Comparison of ENCODE assay signal across 11 mouse cellular contexts in genomic region chr7:35729621-35730031, GRCm38 (mm10). TPM values are rescaled to one million over a fixed set of nuclear protein-coding genes. Genes with fewer than 3 reads are reported as not detected.
DNase-seq lines count a peak whose midpoint lies in the region; ATAC-seq and TF ChIP-seq lines count a peak whose summit lies in the region.
"Had no signal": no experiment of that assay in that cellular context is flagged by ENCODE, and none has a peak within 500 bp of the region (broad histone marks: within the 10 kb centered on the region; RNA-seq: fewer than 3 reads in every experiment).

No protein-coding gene starts in this region.

- no peak for TF ChIP-seq POLR2A in thymus, adult 2 months (IDR thresholded peaks at IDR 0.05; ENCODE audit: control insufficient read depth, extremely low read depth, insufficient read depth, low read length, poor library complexity)

- peaks cover 23% of the 10 kb centered on the region; the same call in 1 of the 2 replicates for H3K36me3 ChIP-seq in lung, embryonic 14.5 days (ENCODE audit: insufficient read depth)
- no peaks in the 10 kb centered on the region for H3K36me3 ChIP-seq in thymus, adult 2 months (ENCODE audit: control insufficient read depth, insufficient read depth, low read length)

- no peak; the same call in 1 of the 2 replicates for ATAC-seq in lung, embryonic 14.5 days (ENCODE audit: insufficient read depth)

- TF ChIP-seq CTCF in lung, embryonic 14.5 days (IDR thresholded peaks at IDR 0.05; ENCODE audit: low read depth) = no peak
- no peak for TF ChIP-seq CTCF in thymus, adult 2 months (IDR thresholded peaks at IDR 0.05; ENCODE audit: borderline replicate concordance, control insufficient read depth, extremely low read depth, insufficient read depth, low read length, poor library complexity)

- no peaks in the 10 kb centered on the region for H3K27me3 ChIP-seq in lung, embryonic 14.5 days (ENCODE audit: insufficient read depth, low read length)
- no peaks in the 10 kb centered on the region for H3K27me3 ChIP-seq in thymus, adult 2 months (ENCODE audit: control insufficient read depth, insufficient read depth, low read length)
- H3K27me3 ChIP-seq: embryonic facial prominence, embryonic 15.5 days; hindbrain, embryonic 12.5 days; limb, embryonic 13.5 days; neural tube, embryonic 12.5 days had no signal

- no peaks in the 10 kb centered on the region for H3K9me3 ChIP-seq in lung, embryonic 14.5 days (ENCODE audit: low read depth, low read length)
- H3K9me3 ChIP-seq: embryonic facial prominence, embryonic 15.5 days; limb, embryonic 13.5 days; neural tube, embryonic 12.5 days had no signal

- WGBS in lung, embryonic 14.5 days = 72% methylated on average over 9 of the region's 9 CpGs
- 49% methylated on average over 9 of the region's 9 CpGs for WGBS in thymus, adult 2 months

- H3K4me3 ChIP-seq in lung, embryonic 14.5 days (ENCODE audit: low read depth, low read length) = no peak overlapping the region
- H3K4me3 ChIP-seq in thymus, adult 2 months (ENCODE audit: control insufficient read depth, insufficient read depth, low read length) = peak overlapping the region; percentile 31
- H3K4me3 ChIP-seq: embryonic facial prominence, embryonic 15.5 days; hindbrain, embryonic 12.5 days; limb, embryonic 13.5 days; neural tube, embryonic 12.5 days had no signal

- H3K27ac ChIP-seq in lung, embryonic 14.5 days (ENCODE audit: low read depth) = no peak overlapping the region
- H3K27ac ChIP-seq in thymus, adult 2 months (ENCODE audit: control insufficient read depth, insufficient read depth, low read length) = peak overlapping the region; percentile 67
- H3K27ac ChIP-seq: embryonic facial prominence, embryonic 15.5 days; hindbrain, embryonic 12.5 days; limb, embryonic 13.5 days; neural tube, embryonic 12.5 days had no signal

- no peak overlapping the region for H3K4me2 ChIP-seq in lung, embryonic 14.5 days
- H3K4me2 ChIP-seq: embryonic facial prominence, embryonic 15.5 days; hindbrain, embryonic 12.5 days; limb, embryonic 13.5 days; neural tube, embryonic 12.5 days had no signal

- H3K9ac ChIP-seq in lung, embryonic 14.5 days = no peak overlapping the region
- H3K9ac ChIP-seq: embryonic facial prominence, embryonic 15.5 days; hindbrain, embryonic 12.5 days; limb, embryonic 13.5 days; neural tube, embryonic 12.5 days had no signal

- DNase-seq in kidney, postnatal 10 days = peak; percentile 29
- no peak for DNase-seq in kidney, postnatal 25 days
- peak; percentile 23 for DNase-seq in adrenal gland, postnatal 25 days
- peak; percentile 28 for DNase-seq in lung, embryonic 14.5 days
- peak; percentile 47 for DNase-seq in thymus, adult 2 months
- no peak for DNase-seq in cerebellum, adult 18-20 months
- DNase-seq in liver = no peak

- no peaks in the 10 kb centered on the region for H3K4me1 ChIP-seq in lung, embryonic 14.5 days (ENCODE audit: insufficient read depth)
- H3K4me1 ChIP-seq in thymus, adult 2 months (replicated peaks; ENCODE audit: control insufficient read depth, insufficient read depth, low read length) = peaks cover 12% of the 10 kb centered on the region
- H3K4me1 ChIP-seq: embryonic facial prominence, embryonic 15.5 days; hindbrain, embryonic 12.5 days; limb, embryonic 13.5 days had no signal

RNA-seq across cellular contexts. Expression of gene Dpy19l3, which starts 24.6 kb away (rescaled TPM):
- total RNA-seq in adrenal gland, postnatal 25 days (2021) = 31.5 and 60.8 TPM in 2 replicates
- polyA plus RNA-seq in lung, embryonic 14.5 days (2014; fragmentation: Nextera tagmentation; extraction: Ambion mirVana) = 36.1 and 39.4 TPM in 2 replicates
- polyA plus RNA-seq in thymus, adult 2 months (2012; rRNA removed) = 28.7 and 30.5 TPM in 2 replicates

Comparison
In these comparisons a context has a peak if more than half of its experiments do, and no peak if none do; other contexts are left out.
1. DNase-seq: peak in kidney, postnatal 10 days (single experiment), adrenal gland, postnatal 25 days (single experiment), lung, embryonic 14.5 days (single experiment) and thymus, adult 2 months (single experiment); none in kidney, postnatal 25 days (0 of 2), cerebellum, adult 18-20 months (0 of 2) and liver (single experiment).